Mouse (Mus musculus) erythroid progenitor cell, adult 5-6 weeks (primary cell): ENCODE data around the gene Slc38a6. TPM values are rescaled to one million over a fixed set of nuclear protein-coding genes. Genes with fewer than 3 reads are reported as not detected.

ENCODE experiments used
- ATAC-seq: replicated peaks from 2 replicates; pipeline ENCODE4 v1.8.0; 2016; ENCODE audit warnings: moderate number of reproducible peaks, mild to moderate bottlenecking, moderate TSS enrichment, inconsistent platforms; ENCODE audit not compliant: poor library complexity, low FRiP score, severe bottlenecking
- total RNA-seq, 2 experiments: library from RNA; stranded (forward) in 1 of 2; stranded (reverse) in 1 of 2; fragments of 150-400 nt in 1 of 2; fragments of 186-747, 209-891 nt in 1 of 2; gene quantifications; 2 replicates each; pipeline versions ENCODE4 v1.2.3 to v1.2.4; 2015 to 2017; ENCODE audit warnings: low replicate concordance in 2 of 2

Slc38a6 gene
- total RNA-seq, 2 experiments from 2014 or later = 0.30 to 6.3 TPM

- no peak for ATAC-seq
These were observed 66.8 kb downstream of the Slc38a6 start for GRCm38 (mm10) chr12:73353362-73353761.

GRCm38 (mm10) chr12:73354521-73354920 lies 67.9 kb downstream of the Slc38a6 start:
- ATAC-seq = no peak

- ATAC-seq = no peak
These were observed 68.7 kb downstream of the Slc38a6 start for GRCm38 (mm10) chr12:73355084-73355775.

GRCm38 (mm10) chr12:73356696-73357095 lies 70.1 kb downstream of the Slc38a6 start:
- no peak for ATAC-seq

- no peak for ATAC-seq
These were observed 70.7 kb downstream of the Slc38a6 start for GRCm38 (mm10) chr12:73357311-73357710.

GRCm38 (mm10) chr12:73357736-73358135 lies 71.2 kb downstream of the Slc38a6 start:
- no peak for ATAC-seq

GRCm38 (mm10) chr12:73358640-73359039 lies 72.1 kb downstream of the Slc38a6 start:
- ATAC-seq = no peak

- no peak for ATAC-seq
These were observed 72.9 kb downstream of the Slc38a6 start for GRCm38 (mm10) chr12:73359520-73359919.

- ATAC-seq = no peak
These were observed 74.6 kb downstream of the Slc38a6 start for GRCm38 (mm10) chr12:73361201-73361600.

- ATAC-seq = no peak
These were observed 76.8 kb downstream of the Slc38a6 start for GRCm38 (mm10) chr12:73363401-73363800.

- no peak for ATAC-seq
These were observed 77.4 kb downstream of the Slc38a6 start for GRCm38 (mm10) chr12:73363956-73364355.

- ATAC-seq = no peak
These were observed 80.0 kb downstream of the Slc38a6 start for GRCm38 (mm10) chr12:73366581-73366980.

- ATAC-seq = no peak
These were observed 81.0 kb downstream of the Slc38a6 start for GRCm38 (mm10) chr12:73367460-73368079.

GRCm38 (mm10) chr12:73368868-73369608 lies 82.5 kb downstream of the Slc38a6 start:
- no peak for ATAC-seq

- ATAC-seq = no peak
These were observed 83.9 kb downstream of the Slc38a6 start for GRCm38 (mm10) chr12:73370367-73370944.

- ATAC-seq = no peak
These were observed 84.6 kb downstream of the Slc38a6 start for GRCm38 (mm10) chr12:73371132-73371531.

- no peak for ATAC-seq
These were observed 91.4 kb downstream of the Slc38a6 start for GRCm38 (mm10) chr12:73378026-73378425.

- ATAC-seq = no peak
These were observed 92.3 kb downstream of the Slc38a6 start for GRCm38 (mm10) chr12:73378724-73379355.

GRCm38 (mm10) chr12:73380686-73381360 lies 94.2 kb downstream of the Slc38a6 start:
- ATAC-seq = no peak

GRCm38 (mm10) chr12:73381452-73381851 lies 94.9 kb downstream of the Slc38a6 start:
- ATAC-seq = no peak
